Mouse (Mus musculus) stomach, postnatal 0 days (tissue): Measurements from ENCODE around the gene Prelid3b. TPM values are rescaled to one million over a fixed set of nuclear protein-coding genes. Genes with fewer than 3 reads are reported as not detected.
A peak's percentile ranks its signal among the peaks of the same experiment; 100 is the strongest.

ENCODE experiments used
- ATAC-seq: fragments of 200-750 bp; cut with Nextera tagmentation; 2 replicates; pipeline ENCODE4 v1.8.0; 2017; ENCODE audit not compliant: low FRiP score, low TSS enrichment
- DNase-seq: peaks from one replicate; pipeline ENCODE4 v3.0.0-alpha.2; 2016; ENCODE audit warnings: low spot score
- H3K27ac ChIP-seq: fragments of 300-500 bp; sonication (generic); replicated peaks from 2 replicates; pipeline ENCODE4 v1.5.1; 2014; ENCODE audit warnings: mild to moderate bottlenecking, control low read depth
- H3K27me3 ChIP-seq: fragments of 300-500 bp; sonication (generic); 2 replicates; pipeline ENCODE4 v1.6.1; 2014; ENCODE audit warnings: low read length; ENCODE audit not compliant: control insufficient read depth, insufficient read depth
- H3K36me3 ChIP-seq: fragments of 300-500 bp; sonication (generic); 2 replicates; pipeline ENCODE4 v1.6.1; 2014; ENCODE audit warnings: low read length, mixed read lengths; ENCODE audit not compliant: control insufficient read depth, insufficient read depth
- H3K4me1 ChIP-seq: fragments of 300-500 bp; sonication (generic); replicated peaks from 2 replicates; pipeline ENCODE4 v1.6.1; 2014; ENCODE audit warnings: antibody characterized with exemption; ENCODE audit not compliant: control insufficient read depth, insufficient read depth
- H3K4me2 ChIP-seq: fragments of 300-500 bp; sonication (generic); replicated peaks from 2 replicates; pipeline ENCODE4 v1.6.1; 2014; ENCODE audit warnings: low read depth, mild to moderate bottlenecking, control low read depth, moderate library complexity
- H3K4me3 ChIP-seq: fragments of 300-500 bp; sonication (generic); 2 replicates; pipeline ENCODE4 v1.5.1; 2014; ENCODE audit warnings: low read depth, low read length, control low read depth
- H3K9ac ChIP-seq: fragments of 300-500 bp; sonication (generic); 2 replicates; pipeline ENCODE4 v1.6.1; 2014; ENCODE audit warnings: mild to moderate bottlenecking, low read length, control low read depth, mixed read lengths
- H3K9me3 ChIP-seq: fragments of 300-500 bp; sonication (generic); 2 replicates; pipeline ENCODE4 v1.6.1; 2016; ENCODE audit warnings: low read length; ENCODE audit not compliant: control insufficient read depth
- CTCF ChIP-seq: IDR thresholded peaks from 2 replicates; pipeline ENCODE4 v1.5.1; 2016; ENCODE audit warnings: antibody characterized with exemption, low read depth, mild to moderate bottlenecking, moderate library complexity
- EP300 ChIP-seq: optimal IDR thresholded peaks from 2 replicates; pipeline ENCODE3; 2016; ENCODE audit warnings: antibody characterized with exemption
- WGBS: fragments of 180-500 bp; shearing (Covaris S2); extraction: QIAGEN DNeasy Blood & Tissue Kit; methylation state at CpG from one replicate; pipeline ENCODE4 v1.1.7; 2014; 5-methylcytosine and 5-hydroxymethylcytosine counted together
- polyA plus RNA-seq: library from polyadenylated mRNA; unstranded; fragments of >200 nt; fragmentation: Nextera tagmentation; extraction: Ambion mirVana; gene quantifications from 2 replicates; pipeline ENCODE4 v1.2.1, GENCODE M21; 2015

Gene Prelid3b
- polyA plus RNA-seq: 131 and 132 TPM in 2 replicates

DNA sequence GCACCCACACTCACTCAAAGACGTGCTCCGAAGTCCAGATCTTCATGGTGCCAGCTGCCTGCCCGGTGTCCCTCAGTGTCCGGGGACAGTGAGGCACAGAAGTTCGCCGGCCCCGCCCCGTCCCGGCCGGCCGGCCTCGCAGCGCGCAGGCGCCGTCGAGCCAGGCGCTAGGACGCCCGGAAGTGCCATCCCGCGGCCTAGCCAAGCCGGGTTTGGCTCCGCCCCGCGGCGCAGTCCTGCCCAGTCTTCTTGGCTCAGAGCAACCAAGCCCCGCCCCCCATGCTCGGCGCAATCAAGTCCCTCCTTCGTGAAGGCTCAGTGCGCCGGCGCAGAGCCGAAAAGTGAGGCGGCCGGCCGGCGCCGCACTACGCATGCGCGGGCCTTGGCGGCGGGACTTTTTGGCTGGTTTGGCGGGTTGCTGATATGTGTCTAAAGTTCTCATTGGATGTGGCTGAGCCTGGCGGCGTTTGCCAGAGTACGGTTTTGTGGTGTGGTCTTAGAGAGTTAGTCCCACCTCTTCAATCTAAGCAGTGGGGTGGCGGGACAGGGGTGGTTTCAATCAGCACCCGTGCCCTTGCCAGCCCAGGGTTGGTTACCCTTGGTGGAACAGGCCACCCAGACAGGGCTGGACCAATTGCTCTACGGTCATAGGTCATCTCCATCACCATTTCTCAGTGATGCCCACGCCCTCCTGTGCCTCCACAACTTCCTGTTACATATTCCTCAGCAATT is at the start of gene Prelid3b:
TSS of gene Prelid3b (minus strand) at position 264 of the 732 bp plus-strand sequence.
- peak within 1 kb of the TSS; percentile 92 for H3K9ac ChIP-seq
- DNase-seq (peak; percentile 100), ATAC-seq (peak; percentile 95)
- no peaks in the 10 kb centered on the region for H3K9me3 ChIP-seq
- H3K4me1 ChIP-seq: peaks cover 10% of the 10 kb centered on the region; the same call in 1 of the 2 replicates
- H3K4me2 ChIP-seq: peak within 1 kb of the TSS; percentile 83
- H3K4me3 ChIP-seq: peak within 1 kb of the TSS; percentile 75
- WGBS: under 1% methylated on average over 53 of the region's 53 CpGs
- TF ChIP-seq EP300 (no peak), CTCF (peak; percentile 47; the same call in 1 of the 2 replicates)
- no peaks in the 10 kb centered on the region for H3K27me3 ChIP-seq
- peaks cover 3% of the 10 kb centered on the region; the same call in 1 of the 2 replicates for H3K36me3 ChIP-seq
- peak within 1 kb of the TSS; percentile 93 for H3K27ac ChIP-seq

DNA sequence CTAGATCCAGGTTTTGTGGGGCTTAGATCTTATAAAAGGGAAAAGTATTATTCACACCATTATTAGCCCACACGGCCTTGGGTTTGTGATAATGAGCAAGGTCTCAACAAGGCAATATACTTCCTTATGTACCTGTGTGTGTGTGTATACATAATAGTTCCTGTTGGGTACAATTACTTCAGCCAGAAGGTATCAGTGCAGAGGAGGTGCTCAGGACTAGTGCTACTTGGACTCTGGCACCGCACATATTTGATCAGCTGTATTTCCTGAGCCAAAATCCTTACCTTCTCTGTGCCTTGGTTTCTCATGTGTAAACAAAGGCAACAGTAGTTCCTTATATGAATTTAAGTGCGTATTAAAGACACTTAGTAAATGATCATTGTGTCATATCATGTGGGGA is 49.3 kb upstream of the Prelid3b start:
- WGBS: 72% methylated on average over 3 of the region's 3 CpGs

DNA sequence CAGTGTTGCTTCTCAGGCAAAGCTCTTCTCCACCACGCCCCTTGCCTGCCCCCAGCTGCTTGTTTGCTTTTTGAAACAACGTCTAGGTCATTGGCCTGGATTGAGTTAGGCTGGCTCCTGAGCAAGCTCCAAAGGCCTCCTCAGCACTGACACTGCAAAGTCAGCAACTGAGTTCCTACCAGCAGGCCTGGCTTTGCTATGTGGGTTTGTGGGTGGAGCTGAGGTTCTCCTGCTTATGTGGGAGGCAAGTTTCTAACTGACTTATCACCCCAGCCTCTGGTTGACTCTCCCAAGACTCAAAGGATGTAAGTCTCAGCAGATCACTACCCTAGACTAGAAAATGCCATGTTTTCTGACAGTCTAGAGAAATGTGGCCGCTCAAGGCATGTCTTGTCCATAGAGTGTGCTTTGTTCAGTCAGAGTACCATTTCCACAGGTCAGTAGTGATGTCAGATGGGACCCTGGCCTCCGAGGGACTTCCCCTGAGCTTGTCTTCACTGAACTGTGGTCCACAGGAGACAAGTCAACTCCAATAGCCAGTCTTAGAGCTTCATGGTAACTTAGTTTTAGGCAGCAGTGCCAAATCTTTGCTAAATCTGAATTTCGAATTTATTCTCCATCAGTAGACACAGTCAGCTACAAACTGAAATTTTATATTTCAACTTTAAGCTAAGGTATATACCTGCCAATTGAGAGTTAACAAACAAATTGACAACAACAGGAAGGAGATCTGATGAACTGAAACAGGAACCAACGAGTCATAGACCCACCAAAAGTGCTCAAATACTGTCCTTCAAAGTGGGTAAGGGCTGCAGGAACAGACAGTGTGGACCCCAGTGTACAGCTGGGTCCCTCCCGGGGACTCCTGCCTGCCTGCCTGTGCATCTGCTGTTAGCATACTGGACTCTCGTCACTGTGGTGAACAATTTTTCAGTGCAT is 44.5 kb upstream of the Prelid3b start:
- Histone ChIP-seq H3K4me1 (no peaks in the 10 kb centered on the region), H3K27me3 (no peaks in the 10 kb centered on the region), H3K4me3 (no peak overlapping the region), H3K9ac (no peak overlapping the region), H3K27ac (no peak overlapping the region), H3K9me3 (no peaks in the 10 kb centered on the region), H3K36me3 (no peaks in the 10 kb centered on the region), H3K4me2 (no peak overlapping the region)
- DNase-seq (peak; percentile 55), ATAC-seq (peak; percentile 74)
- TF ChIP-seq CTCF (peak; percentile 10; the same call in 1 of the 2 replicates), EP300 (no peak)
- 62% methylated on average over 8 of the region's 8 CpGs for WGBS

More for the DNA sequence above, 49.3 kb upstream of the Prelid3b start:
- Histone ChIP-seq H3K9ac (no peak overlapping the region), H3K4me3 (no peak overlapping the region), H3K4me1 (no peaks in the 10 kb centered on the region), H3K9me3 (no peaks in the 10 kb centered on the region), H3K36me3 (no peaks in the 10 kb centered on the region), H3K4me2 (no peak overlapping the region), H3K27me3 (no peaks in the 10 kb centered on the region), H3K27ac (no peak overlapping the region)
- TF ChIP-seq CTCF (no peak), EP300 (no peak)
- peak; percentile 93 for ATAC-seq
- no peak for DNase-seq

- DNase-seq (no peak), ATAC-seq (no peak)
- TF ChIP-seq CTCF (no peak), EP300 (no peak)
These were observed 42.0 kb upstream of the Prelid3b start for GRCm38 (mm10) chr2:174514887-174515286.

GRCm38 (mm10) chr2:174513827-174514226 is 40.9 kb upstream of the Prelid3b start:
- Histone ChIP-seq H3K27me3 (no peaks in the 10 kb centered on the region), H3K9ac (no peak overlapping the region), H3K9me3 (no peaks in the 10 kb centered on the region), H3K27ac (no peak overlapping the region), H3K36me3 (no peaks in the 10 kb centered on the region), H3K4me1 (no peaks in the 10 kb centered on the region), H3K4me3 (no peak overlapping the region), H3K4me2 (no peak overlapping the region)
- DNase-seq (no peak), ATAC-seq (no peak)
- WGBS: 60% methylated on average over 5 of the region's 5 CpGs
- TF ChIP-seq CTCF (no peak), EP300 (no peak)

More at GRCm38 (mm10) chr2:174514887-174515286, 42.0 kb upstream of the Prelid3b start:
- no peak overlapping the region for H3K27ac ChIP-seq
- H3K9me3 ChIP-seq: no peaks in the 10 kb centered on the region
- H3K27me3 ChIP-seq: no peaks in the 10 kb centered on the region
- H3K9ac ChIP-seq: no peak overlapping the region
- no peak overlapping the region for H3K4me2 ChIP-seq
- WGBS: 65% methylated on average over 4 of the region's 4 CpGs
- no peaks in the 10 kb centered on the region for H3K4me1 ChIP-seq
- H3K36me3 ChIP-seq: no peaks in the 10 kb centered on the region
- H3K4me3 ChIP-seq: no peak overlapping the region
